Mouse (Mus musculus) fat pad, adult 2 months (tissue): ENCODE data around the gene Lama2.
"Not testable (repeated sequence)": the region's sequence is repeated elsewhere in the genome, so short reads cannot be mapped to it uniquely, and the experiment has no call there.

ENCODE experiments used
- DNase-seq: peaks from one replicate; pipeline ENCODE4 v3.0.0-alpha.2; 2011; ENCODE audit warnings: low read depth, low spot score; ENCODE audit errors: extremely low read depth

Gene Lama2

GRCm38 (mm10) chr10:26936056-26936455, 683.5 kb downstream of the Lama2 start:
- not testable (repeated sequence) for DNase-seq
